Mouse (Mus musculus) kidney, postnatal 36 days (tissue): ENCODE measurements around the gene Atrnl1.

ENCODE experiments used
- DNase-seq, 2 experiments: peaks; one replicate each; pipeline ENCODE4 v3.0.0; 2021 to 2022; ENCODE audit warnings: mixed read lengths in 2 of 2

Atrnl1 gene

GRCm38 (mm10) chr19:57610476-57611261 lies at the start of gene Atrnl1:
Gene Atrnl1 (plus strand): TSS chr19:57611034.
- DNase-seq: peak; percentile 85 to 94

- DNase-seq: no peak
Measured at GRCm38 (mm10) chr19:57561486-57561885, 49.3 kb upstream of the Atrnl1 start.

- DNase-seq: no peak
Measured at GRCm38 (mm10) chr19:57569040-57569439, 41.8 kb upstream of the Atrnl1 start.

- DNase-seq: no peak
Measured at GRCm38 (mm10) chr19:57572360-57573237, 38.2 kb upstream of the Atrnl1 start.

- no peak for DNase-seq
Measured at GRCm38 (mm10) chr19:57573470-57573869, 37.4 kb upstream of the Atrnl1 start.

- DNase-seq: no peak
Measured at GRCm38 (mm10) chr19:57575027-57575426, 35.8 kb upstream of the Atrnl1 start.

- peak in 1 of 2 experiments; percentile 45 for DNase-seq
Measured at GRCm38 (mm10) chr19:57576836-57577235, 34.0 kb upstream of the Atrnl1 start.

- DNase-seq: no peak
Measured at GRCm38 (mm10) chr19:57577256-57577655, 33.6 kb upstream of the Atrnl1 start.

GRCm38 (mm10) chr19:57580962-57581361 lies 29.9 kb upstream of the Atrnl1 start:
- DNase-seq: peak in 1 of 2 experiments; percentile 19

GRCm38 (mm10) chr19:57585231-57585792 lies 25.5 kb upstream of the Atrnl1 start:
- DNase-seq: no peak

GRCm38 (mm10) chr19:57586172-57586571 lies 24.7 kb upstream of the Atrnl1 start:
- DNase-seq: no peak

- DNase-seq: no peak
Measured at GRCm38 (mm10) chr19:57589516-57589915, 21.3 kb upstream of the Atrnl1 start.

- DNase-seq: no peak
Measured at GRCm38 (mm10) chr19:57590895-57591294, 19.9 kb upstream of the Atrnl1 start.

- DNase-seq: peak in 1 of 2 experiments; percentile 48
Measured at GRCm38 (mm10) chr19:57591631-57592030, 19.2 kb upstream of the Atrnl1 start.

- no peak for DNase-seq
Measured at GRCm38 (mm10) chr19:57592355-57592754, 18.5 kb upstream of the Atrnl1 start.

GRCm38 (mm10) chr19:57599126-57599525 lies 11.7 kb upstream of the Atrnl1 start:
- no peak for DNase-seq

- DNase-seq: peak in 1 of 2 experiments; percentile 34
Measured at GRCm38 (mm10) chr19:57600233-57600929, 10.5 kb upstream of the Atrnl1 start.

- no peak for DNase-seq
Measured at GRCm38 (mm10) chr19:57600930-57601328, 9.9 kb upstream of the Atrnl1 start.

- DNase-seq: no peak
Measured at GRCm38 (mm10) chr19:57603593-57603992, 7.2 kb upstream of the Atrnl1 start.

- no peak for DNase-seq
Measured at GRCm38 (mm10) chr19:57605941-57606340, 4.9 kb upstream of the Atrnl1 start.

GRCm38 (mm10) chr19:57606351-57606750 lies 4.5 kb upstream of the Atrnl1 start:
- no peak for DNase-seq

- DNase-seq: peak; percentile 42 to 48
Measured at GRCm38 (mm10) chr19:57609361-57610057, 1.3 kb upstream of the Atrnl1 start.
